Mouse (Mus musculus): ENCODE results near the gene Fpr1.
A peak's percentile ranks its signal among the peaks of the same experiment; 100 is the strongest.
"Not testable (repeated sequence)": the region's sequence is repeated elsewhere in the genome, so short reads cannot be mapped to it uniquely, and the experiment has no call there.

Gene Fpr1

GRCm38 (mm10) chr17:17849906-17850712 lies 33.6 kb downstream of the Fpr1 start:
- no peak for DNase-seq (ENCODE audit: low read depth, low spot score)

GRCm38 (mm10) chr17:17848988-17849387 lies 34.8 kb downstream of the Fpr1 start:
- DNase-seq (ENCODE audit: low read depth, low spot score) = no peak

GRCm38 (mm10) chr17:17845187-17846027 lies 38.3 kb downstream of the Fpr1 start:
- DNase-seq (ENCODE audit: low read depth, low spot score) = no peak

GRCm38 (mm10) chr17:17844606-17845005 lies 39.1 kb downstream of the Fpr1 start:
- DNase-seq (ENCODE audit: low read depth, low spot score) = not testable (repeated sequence)

GRCm38 (mm10) chr17:17843534-17844261 lies 40.0 kb downstream of the Fpr1 start:
- no peak for DNase-seq (ENCODE audit: low read depth, low spot score)

- no peak for DNase-seq (ENCODE audit: low read depth, low spot score)
Observed at GRCm38 (mm10) chr17:17840796-17841195, 42.9 kb downstream of the Fpr1 start.

GRCm38 (mm10) chr17:17839276-17839675 lies 44.5 kb downstream of the Fpr1 start:
- no peak for DNase-seq (ENCODE audit: low read depth, low spot score)

GRCm38 (mm10) chr17:17837919-17838701 lies 45.6 kb downstream of the Fpr1 start:
- peak; percentile 87 for DNase-seq (ENCODE audit: low read depth, low spot score)

- DNase-seq (ENCODE audit: low read depth, low spot score) = no peak
Observed at GRCm38 (mm10) chr17:17837426-17837825, 46.3 kb downstream of the Fpr1 start.

- DNase-seq (ENCODE audit: low read depth, low spot score) = no peak
Observed at GRCm38 (mm10) chr17:17836101-17836500, 47.6 kb downstream of the Fpr1 start.

- no peak for DNase-seq (ENCODE audit: low read depth, low spot score)
Observed at GRCm38 (mm10) chr17:17834896-17835295, 48.8 kb downstream of the Fpr1 start.

GRCm38 (mm10) chr17:17830731-17831130 lies 53.0 kb downstream of the Fpr1 start:
- no peak for DNase-seq (ENCODE audit: low read depth, low spot score)

- no peak for DNase-seq (ENCODE audit: low read depth, low spot score)
Observed at GRCm38 (mm10) chr17:17829816-17830535, 53.8 kb downstream of the Fpr1 start.

- DNase-seq (ENCODE audit: low read depth, low spot score) = no peak
Observed at GRCm38 (mm10) chr17:17829052-17829785, 54.5 kb downstream of the Fpr1 start.

- peak; percentile 34 for DNase-seq (ENCODE audit: low read depth, low spot score)
Observed at GRCm38 (mm10) chr17:17828191-17828981, 55.4 kb downstream of the Fpr1 start.

- DNase-seq (ENCODE audit: low read depth, low spot score) = peak; percentile 58
Observed at GRCm38 (mm10) chr17:17827658-17828190, 56.0 kb downstream of the Fpr1 start.

- peak; percentile 77 for DNase-seq (ENCODE audit: low read depth, low spot score)
Observed at GRCm38 (mm10) chr17:17826751-17827657, 56.7 kb downstream of the Fpr1 start, which contains the start of gene Spaca6. Gene Spaca6 (plus strand): TSS chr17:17827158.

Data from retina, postnatal 7 days (tissue).